Mouse (Mus musculus) spleen, adult 2 months (tissue): ENCODE data around the gene Acp7. TPM values are rescaled to one million over a fixed set of nuclear protein-coding genes. Genes with fewer than 3 reads are reported as not detected.

ENCODE experiments used
- DNase-seq, 2 experiments: peaks; one replicate each; pipeline versions ENCODE4 v3.0.0 to v3.0.0-alpha.2; 2012 to 2021; ENCODE audit warnings: low spot score in 2 of 2, low read depth in 1 of 2
- H3K27ac ChIP-seq: fragments of 200-500 bp; 2 replicates; pipeline ENCODE4 v1.5.1; 2012; ENCODE audit warnings: low read length, inconsistent platforms; ENCODE audit not compliant: insufficient read depth
- H3K27me3 ChIP-seq: fragments of 200-500 bp; 2 replicates; pipeline ENCODE4 v1.6.1; 2012; ENCODE audit warnings: mild to moderate bottlenecking, moderate library complexity, low read length, inconsistent platforms; ENCODE audit not compliant: control insufficient read depth, insufficient read depth
- H3K36me3 ChIP-seq: fragments of 200-500 bp; 2 replicates; pipeline ENCODE4 v1.6.1; 2012; ENCODE audit warnings: mild to moderate bottlenecking, low read length, inconsistent platforms; ENCODE audit not compliant: control insufficient read depth, insufficient read depth
- H3K4me1 ChIP-seq: fragments of 200-500 bp; 2 replicates; pipeline ENCODE4 v1.6.1; 2011; ENCODE audit warnings: inconsistent platforms; ENCODE audit not compliant: control insufficient read depth, insufficient read depth, insufficient read length
- H3K4me3 ChIP-seq: fragments of 200-500 bp; 2 replicates; pipeline ENCODE4 v1.5.1; 2011; ENCODE audit warnings: mild to moderate bottlenecking, inconsistent platforms; ENCODE audit not compliant: insufficient read depth, insufficient read length; ENCODE audit errors: extremely low read depth
- CTCF ChIP-seq: fragments of 200-500 bp; IDR thresholded peaks from 2 replicates; pipeline ENCODE4 v1.5.1; 2011; ENCODE audit warnings: mild to moderate bottlenecking, inconsistent platforms; ENCODE audit not compliant: insufficient read depth, insufficient read length, insufficient replicate concordance; ENCODE audit errors: extremely low read depth
- POLR2A ChIP-seq: fragments of 200-500 bp; IDR thresholded peaks from 2 replicates; pipeline ENCODE4 v1.6.1; 2011; ENCODE audit warnings: low read depth, low read length, inconsistent platforms
- whole genome bisulfite sequencing: fragments of 180-500 bp; shearing (Covaris S2); methylation state at CpG from one replicate; pipeline ENCODE4 v1.1.7; 2018; 5-methylcytosine and 5-hydroxymethylcytosine counted together
- polyA plus RNA-seq: library from polyadenylated mRNA; depleted of rRNA; stranded (reverse); fragments of >200 nt; gene quantifications from 2 replicates; pipeline ENCODE4 v1.2.3, GENCODE M21; 2012; rRNA removed

Acp7 gene
- polyA plus RNA-seq, 1 experiment = not detected

DNA sequence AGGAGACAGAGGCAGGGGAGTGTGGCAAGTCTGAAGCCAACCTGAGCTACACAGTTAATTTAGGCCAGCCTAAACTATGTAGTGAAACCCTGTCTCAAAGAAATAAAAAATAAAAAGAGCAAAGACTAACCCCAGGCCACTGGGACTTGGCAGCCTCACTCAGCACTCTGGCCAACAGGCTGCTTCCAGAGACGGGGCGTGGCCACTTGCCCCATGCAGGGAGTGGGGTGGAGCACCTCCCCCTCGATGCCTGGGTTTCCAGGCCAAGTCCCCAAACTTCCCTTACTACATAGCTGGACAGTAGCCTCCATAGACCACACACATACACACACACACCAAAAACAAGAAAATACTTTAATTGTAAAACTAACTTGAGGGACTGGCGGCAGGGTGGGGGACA, 72.6 kb downstream of the Acp7 start:
- WGBS = 76% methylated on average over 4 of the region's 4 CpGs
- H3K27me3 ChIP-seq = no peaks in the 10 kb centered on the region
- DNase-seq = no peak
- TF ChIP-seq CTCF (no peak), POLR2A (no peak)
- no peak overlapping the region for H3K4me3 ChIP-seq
- H3K36me3 ChIP-seq = peaks cover 11% of the 10 kb centered on the region
- H3K4me1 ChIP-seq = no peaks in the 10 kb centered on the region
- H3K27ac ChIP-seq = no peak overlapping the region

DNA sequence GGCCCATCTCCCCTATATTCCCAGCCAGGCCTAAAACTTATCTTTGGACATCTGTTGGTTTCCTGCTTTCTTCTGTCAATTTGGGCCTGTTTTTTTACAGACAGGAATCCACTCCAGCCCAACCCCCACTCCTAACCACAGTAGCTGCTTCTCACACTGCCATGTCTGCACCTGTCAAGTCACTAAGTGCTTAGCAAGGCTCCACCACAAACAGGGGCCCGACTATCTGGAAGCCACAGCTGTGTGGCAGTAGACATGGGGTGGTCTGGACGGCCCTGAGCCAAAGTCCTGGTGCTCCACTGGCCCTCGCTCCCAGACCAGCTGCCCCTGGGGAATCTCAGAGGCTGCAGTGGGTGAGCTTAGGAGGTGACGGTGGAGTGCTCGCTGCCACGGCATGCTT, 73.4 kb downstream of the Acp7 start:
- no peak for DNase-seq
- WGBS = 22% methylated on average over 6 of the region's 6 CpGs
- Histone ChIP-seq H3K4me1 (no peaks in the 10 kb centered on the region), H3K36me3 (peaks cover 11% of the 10 kb centered on the region), H3K4me3 (no peak overlapping the region), H3K27ac (no peak overlapping the region), H3K27me3 (no peaks in the 10 kb centered on the region)
- TF ChIP-seq POLR2A (no peak), CTCF (no peak)

Other genes starting within 250 kb of the Acp7 start
- 26.6 and 31.5 TPM in 2 replicates for gene Med29, start 238.6 kb downstream of the Acp7 start, polyA plus RNA-seq
- 85.1 and 88.6 TPM in 2 replicates for gene Paf1, start 238.4 kb downstream of the Acp7 start, polyA plus RNA-seq
- gene Gmfg, start 193.9 kb downstream of the Acp7 start, polyA plus RNA-seq = 43.1 and 46.2 TPM in 2 replicates
- 2.7 and 3.3 TPM in 2 replicates for gene Lrfn1, start 179.4 kb downstream of the Acp7 start, polyA plus RNA-seq
- not detected in 2 replicates for gene Ifnl2, start 120.9 kb downstream of the Acp7 start, polyA plus RNA-seq
- gene Ifnl3, start 108.5 kb downstream of the Acp7 start, polyA plus RNA-seq = not detected in 2 replicates
- 3,549 and 8,446 TPM in 2 replicates for gene Sycn, start 90.4 kb downstream of the Acp7 start, polyA plus RNA-seq
- gene Nccrp1, start 84.1 kb downstream of the Acp7 start, polyA plus RNA-seq = 0.81 and 1.0 TPM in 2 replicates
- gene Samd4b, start 33.2 kb downstream of the Acp7 start, polyA plus RNA-seq = 48.2 and 68.2 TPM in 2 replicates
- 13.2 and 17.6 TPM in 2 replicates for gene Pak4, start 33.1 kb downstream of the Acp7 start, polyA plus RNA-seq
- 3.7 and 4.7 TPM in 2 replicates for gene Fbxo27, start 61.5 kb upstream of the Acp7 start, polyA plus RNA-seq
- 5.9 and 7.6 TPM in 2 replicates for gene Fbxo17, start 85.5 kb upstream of the Acp7 start, polyA plus RNA-seq
- gene Mrps12, start 110.5 kb upstream of the Acp7 start, polyA plus RNA-seq = 34.5 and 41.9 TPM in 2 replicates
- gene Sars2, start 110.7 kb upstream of the Acp7 start, polyA plus RNA-seq = 21.5 and 28.8 TPM in 2 replicates
- gene Ccer2, start 124.8 kb upstream of the Acp7 start, polyA plus RNA-seq = not detected in 2 replicates
- 48.4 and 53.3 TPM in 2 replicates for gene Sirt2, start 135.4 kb upstream of the Acp7 start, polyA plus RNA-seq
- 51.1 and 67.9 TPM in 2 replicates for gene Nfkbib, start 136.2 kb upstream of the Acp7 start, polyA plus RNA-seq
- gene Rinl, start 157.6 kb upstream of the Acp7 start, polyA plus RNA-seq = 35.4 and 36.4 TPM in 2 replicates
- 189 and 209 TPM in 2 replicates for gene Hnrnpl, start 177.2 kb upstream of the Acp7 start, polyA plus RNA-seq
- gene Ech1, start 193.9 kb upstream of the Acp7 start, polyA plus RNA-seq = 101 and 108 TPM in 2 replicates
- gene Lgals4, start 202.5 kb upstream of the Acp7 start, polyA plus RNA-seq = 11.6 and 13.3 TPM in 2 replicates
- 0.34 and 0.48 TPM in 2 replicates for gene Lgals7, start 232.5 kb upstream of the Acp7 start, polyA plus RNA-seq